Mouse (Mus musculus): ENCODE measurements around the gene Usp28.

DNA sequence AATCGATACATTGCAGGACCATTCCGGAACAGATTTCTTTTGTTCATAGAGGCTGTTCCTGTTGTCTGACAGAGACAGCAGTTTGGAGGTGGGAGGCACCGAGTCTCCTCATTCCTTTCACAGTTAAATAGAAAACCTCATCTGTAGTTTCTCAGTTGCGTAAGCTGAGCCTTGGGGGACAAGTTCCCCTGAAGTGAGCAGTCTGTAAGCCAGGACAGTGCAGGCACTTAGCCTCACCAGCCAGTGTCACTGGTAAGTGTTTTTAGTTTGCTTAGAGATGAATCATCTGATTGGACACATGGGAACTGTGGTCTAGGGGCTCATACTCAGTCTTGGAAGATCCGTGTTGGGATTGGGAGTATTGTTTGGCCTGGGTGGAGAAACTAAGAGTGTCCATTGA is 95.9 kb downstream of the Usp28 start, which contains the start of gene Tmprss5:
- TF ChIP-seq POLR2A (IDR thresholded peaks at IDR 0.05; ENCODE audit: borderline replicate concordance, insufficient read depth, low read length) (no peak), CTCF (IDR thresholded peaks at IDR 0.05; ENCODE audit: borderline replicate concordance, insufficient read depth, low read depth, low read length) (no peak)

Data from cerebellum, adult 2 months (tissue).